Mouse (Mus musculus): ENCODE data around the gene Tmsb4x. TPM values are rescaled to one million over a fixed set of nuclear protein-coding genes. Genes with fewer than 3 reads are reported as not detected.

Tmsb4x gene
- polyA plus RNA-seq (2012; rRNA removed) (248 and 580 TPM in 2 replicates), polyA plus RNA-seq (2014; fragmentation: Nextera tagmentation; extraction: Ambion mirVana) (1,065 and 1,146 TPM in 2 replicates)

- H3K4me3 ChIP-seq (ENCODE audit: insufficient read depth in 1 of 2, low read depth in 2 of 2, low read length in 2 of 2), result peak within 1 kb of the TSS; percentile 50 to 71
- H3K9ac ChIP-seq (replicated peaks), result peak within 1 kb of the TSS; percentile 42
- no peaks in the 10 kb centered on the region for H3K36me3 ChIP-seq (replicated peaks; ENCODE audit: control insufficient read depth, insufficient read depth, low read depth)
- H3K9me3 ChIP-seq (ENCODE audit: control insufficient read depth, low read length), result no peaks in the 10 kb centered on the region
- 10% methylated on average over 39 of the region's 39 CpGs for WGBS (ENCODE audit: insufficient replicate concordance)
- DNase-seq (ENCODE audit: low read depth in 3 of 3, low spot score in 3 of 3), result peak in 1 of 3 experiments; percentile 36
- H3K27ac ChIP-seq, result no peak within 1 kb of the TSS
- 0 out of 4 replicates have a peak, but pooled peaks cover 0 to 5% of the 10 kb centered on the region in 2 experiments for H3K4me1 ChIP-seq (replicated peaks; ENCODE audit: control insufficient read depth in 2 of 2, insufficient read depth in 2 of 2, low read length in 1 of 2)
- H3K4me2 ChIP-seq (ENCODE audit: low read depth), result peak within 1 kb of the TSS; percentile 56
- ATAC-seq (ENCODE audit: insufficient read depth), result peak; percentile 72
- no peaks in the 10 kb centered on the region; the same call in 1 of the 2 replicates for H3K27me3 ChIP-seq (ENCODE audit: control insufficient read depth, insufficient read depth, low read length)
- TF ChIP-seq EP300 (IDR thresholded peaks at IDR 0.05; ENCODE audit: low read depth), result no peak
These were observed at the start of gene Tmsb4x for GRCm38 (mm10) chrX:167208978-167209754. Gene Tmsb4x (minus strand): TSS chrX:167209315.

- 73% methylated on average over 3 of the region's 3 CpGs for WGBS (ENCODE audit: insufficient replicate concordance)
- DNase-seq (ENCODE audit: low read depth in 3 of 3, low spot score in 3 of 3), result no peak
- Histone ChIP-seq H3K4me1 (replicated peaks; ENCODE audit: control insufficient read depth in 2 of 2, insufficient read depth in 2 of 2, low read length in 1 of 2) (no peaks in the 10 kb centered on the region), H3K9me3 (ENCODE audit: control insufficient read depth, low read length) (no peaks in the 10 kb centered on the region), H3K36me3 (replicated peaks; ENCODE audit: control insufficient read depth, insufficient read depth, low read depth) (no peaks in the 10 kb centered on the region), H3K4me2 (ENCODE audit: low read depth) (no peak overlapping the region), H3K9ac (replicated peaks) (no peak overlapping the region), H3K27ac (no peak overlapping the region), H3K4me3 (ENCODE audit: insufficient read depth in 1 of 2, low read depth in 2 of 2, low read length in 2 of 2) (no peak overlapping the region), H3K27me3 (ENCODE audit: control insufficient read depth, insufficient read depth, low read length) (no peaks in the 10 kb centered on the region)
- TF ChIP-seq EP300 (IDR thresholded peaks at IDR 0.05; ENCODE audit: low read depth), result no peak
- no peak for TF ChIP-seq CTCF (IDR thresholded peaks at IDR 0.05; ENCODE audit: low read depth)
- ATAC-seq (ENCODE audit: insufficient read depth), result no peak
These were observed 32.6 kb upstream of the Tmsb4x start for GRCm38 (mm10) chrX:167241736-167242135.

DNA sequence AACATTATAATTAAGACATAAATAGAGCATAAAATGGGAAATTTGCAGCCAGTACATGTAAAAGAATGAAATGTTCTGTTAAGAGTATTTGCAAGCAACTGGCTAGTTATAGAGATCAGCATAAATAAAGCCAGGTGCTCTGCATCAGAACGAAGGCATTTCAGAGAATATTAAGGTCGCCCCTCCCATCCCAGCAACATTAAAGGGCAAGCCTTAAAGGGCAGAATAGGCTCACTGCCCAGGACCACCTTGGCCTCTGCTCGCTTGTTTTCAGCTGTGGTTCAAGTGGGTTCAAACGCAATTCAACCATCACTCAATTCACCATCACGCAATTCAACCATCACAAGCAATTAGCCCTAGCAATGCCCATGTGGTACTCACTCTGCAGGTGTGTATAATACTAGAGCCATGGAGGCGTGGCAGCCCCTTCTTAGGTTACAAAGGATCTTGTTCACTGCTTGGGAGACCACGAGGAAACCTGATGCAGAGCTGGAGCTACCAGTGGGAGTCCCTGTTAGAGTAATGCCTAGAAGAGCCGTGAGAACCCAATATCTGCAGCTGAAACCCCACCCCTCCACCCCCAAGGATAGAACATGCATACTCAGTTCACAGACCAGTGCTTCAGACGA lies 30.3 kb upstream of the Tmsb4x start:
- no peaks in the 10 kb centered on the region for H3K4me1 ChIP-seq (replicated peaks; ENCODE audit: control insufficient read depth in 2 of 2, insufficient read depth in 2 of 2, low read length in 1 of 2)
- no peaks in the 10 kb centered on the region for H3K36me3 ChIP-seq (replicated peaks; ENCODE audit: control insufficient read depth, insufficient read depth, low read depth)
- no peak overlapping the region for H3K9ac ChIP-seq (replicated peaks)
- no peak overlapping the region for H3K4me3 ChIP-seq (ENCODE audit: insufficient read depth in 1 of 2, low read depth in 2 of 2, low read length in 2 of 2)
- H3K27ac ChIP-seq, result no peak overlapping the region
- H3K27me3 ChIP-seq (ENCODE audit: control insufficient read depth, insufficient read depth, low read length), result no peaks in the 10 kb centered on the region
- no peak for TF ChIP-seq EP300 (IDR thresholded peaks at IDR 0.05; ENCODE audit: low read depth)
- no peak for TF ChIP-seq CTCF (IDR thresholded peaks at IDR 0.05; ENCODE audit: low read depth)
- no peak for ATAC-seq (ENCODE audit: insufficient read depth)
- H3K9me3 ChIP-seq (ENCODE audit: control insufficient read depth, low read length), result no peaks in the 10 kb centered on the region
- no peak overlapping the region for H3K4me2 ChIP-seq (ENCODE audit: low read depth)
- WGBS (ENCODE audit: insufficient replicate concordance), result 55% methylated on average over 9 of the region's 9 CpGs
- no peak for DNase-seq (ENCODE audit: low read depth in 3 of 3, low spot score in 3 of 3)

GRCm38 (mm10) chrX:167233104-167233687 lies 24.1 kb upstream of the Tmsb4x start:
- Histone ChIP-seq H3K4me3 (ENCODE audit: insufficient read depth in 1 of 2, low read depth in 2 of 2, low read length in 2 of 2) (no peak overlapping the region), H3K27me3 (ENCODE audit: control insufficient read depth, insufficient read depth, low read length) (no peaks in the 10 kb centered on the region), H3K4me1 (replicated peaks; ENCODE audit: control insufficient read depth in 2 of 2, insufficient read depth in 2 of 2, low read length in 1 of 2) (no peaks in the 10 kb centered on the region), H3K27ac (no peak overlapping the region), H3K9ac (replicated peaks) (no peak overlapping the region), H3K36me3 (replicated peaks; ENCODE audit: control insufficient read depth, insufficient read depth, low read depth) (no peaks in the 10 kb centered on the region), H3K9me3 (ENCODE audit: control insufficient read depth, low read length) (no peaks in the 10 kb centered on the region), H3K4me2 (ENCODE audit: low read depth) (no peak overlapping the region)
- TF ChIP-seq CTCF (IDR thresholded peaks at IDR 0.05; ENCODE audit: low read depth), result peak; percentile 78
- TF ChIP-seq EP300 (IDR thresholded peaks at IDR 0.05; ENCODE audit: low read depth), result no peak
- no peak for DNase-seq (ENCODE audit: low read depth in 3 of 3, low spot score in 3 of 3)
- 19% methylated on average over 9 of the region's 9 CpGs for WGBS (ENCODE audit: insufficient replicate concordance)
- 0 out of 2 replicates have a peak, but pooled peaks have one; percentile 21 for ATAC-seq (ENCODE audit: insufficient read depth)

DNA sequence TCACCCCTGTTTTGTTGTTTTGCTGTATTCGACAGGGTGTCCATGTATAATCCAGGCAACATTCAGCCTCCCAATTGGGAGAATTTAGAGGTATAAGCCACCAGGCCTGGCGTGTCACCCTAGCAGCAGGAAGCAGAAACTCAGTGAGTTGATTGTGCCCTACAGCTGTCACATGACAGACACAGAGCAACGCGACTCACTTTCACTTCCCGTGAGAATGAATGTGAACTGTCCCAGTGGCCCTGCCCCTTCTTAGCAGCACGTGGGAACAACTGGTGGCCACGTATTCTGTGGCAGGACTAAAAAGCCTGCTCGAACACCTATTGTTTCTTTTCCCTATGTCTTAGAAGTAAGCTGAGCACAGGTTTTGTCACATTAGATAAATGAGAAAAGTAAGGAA lies 22.0 kb upstream of the Tmsb4x start:
- Histone ChIP-seq H3K9ac (replicated peaks) (no peak overlapping the region), H3K27me3 (ENCODE audit: control insufficient read depth, insufficient read depth, low read length) (no peaks in the 10 kb centered on the region), H3K9me3 (ENCODE audit: control insufficient read depth, low read length) (no peaks in the 10 kb centered on the region), H3K36me3 (replicated peaks; ENCODE audit: control insufficient read depth, insufficient read depth, low read depth) (no peaks in the 10 kb centered on the region), H3K4me2 (ENCODE audit: low read depth) (no peak overlapping the region), H3K4me1 (replicated peaks; ENCODE audit: control insufficient read depth in 2 of 2, insufficient read depth in 2 of 2, low read length in 1 of 2) (no peaks in the 10 kb centered on the region), H3K4me3 (ENCODE audit: insufficient read depth in 1 of 2, low read depth in 2 of 2, low read length in 2 of 2) (no peak overlapping the region), H3K27ac (no peak overlapping the region)
- no peak for TF ChIP-seq EP300 (IDR thresholded peaks at IDR 0.05; ENCODE audit: low read depth)
- no peak for TF ChIP-seq CTCF (IDR thresholded peaks at IDR 0.05; ENCODE audit: low read depth)
- DNase-seq (ENCODE audit: low read depth in 3 of 3, low spot score in 3 of 3), result no peak
- no peak for ATAC-seq (ENCODE audit: insufficient read depth)
- 35% methylated on average over 8 of the region's 8 CpGs for WGBS (ENCODE audit: insufficient replicate concordance)

All from liver, embryonic 14.5 days (tissue).